Mouse (Mus musculus) cerebellum, adult 18-20 months (tissue): Measurements from ENCODE around the gene Fam214b.

Source experiments
- DNase-seq, 2 experiments: peaks; one replicate each; pipeline ENCODE4 v3.0.0; 2021

Gene Fam214b

DNA sequence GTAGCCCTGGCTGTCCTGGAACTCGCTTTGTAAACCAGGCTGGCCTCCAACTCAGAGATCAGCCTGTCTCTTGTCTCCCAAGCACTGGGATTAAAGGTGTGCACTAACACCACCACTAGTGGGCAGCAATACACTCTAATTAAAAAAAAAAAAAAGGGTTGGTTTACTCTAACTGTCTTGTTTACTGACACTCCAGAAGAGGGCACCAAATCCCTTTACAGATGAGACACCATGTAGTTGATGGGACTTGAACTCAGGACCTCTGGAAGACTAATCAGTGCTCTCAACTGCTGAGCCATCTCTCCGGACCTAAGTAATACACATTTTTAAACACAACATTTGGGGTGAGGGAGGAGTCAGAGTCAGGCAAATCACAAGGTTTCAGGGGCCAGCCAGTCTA, 40.3 kb downstream of the Fam214b start:
- DNase-seq = peak in 1 of 2 experiments; percentile 37

DNA sequence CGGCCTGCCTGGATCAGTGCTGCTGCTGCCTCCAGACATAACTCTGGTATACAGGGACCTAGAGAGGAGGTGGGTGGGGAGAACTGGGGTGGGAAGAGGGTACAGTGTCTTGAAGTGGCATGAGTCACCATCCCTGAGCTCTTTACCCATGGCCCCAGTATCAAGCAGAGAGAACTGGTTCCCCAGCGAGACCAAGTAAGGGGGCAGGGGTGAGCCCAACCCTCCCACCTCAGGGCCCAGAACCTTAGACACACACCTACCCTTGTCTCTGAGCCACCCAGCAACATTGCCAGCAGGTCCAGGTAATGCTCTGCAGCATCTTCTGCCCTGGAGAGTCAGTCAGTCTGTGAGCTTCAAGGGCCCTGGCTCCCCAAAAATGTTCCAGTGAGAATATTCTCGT, 41.1 kb downstream of the Fam214b start:
- no peak for DNase-seq

DNA sequence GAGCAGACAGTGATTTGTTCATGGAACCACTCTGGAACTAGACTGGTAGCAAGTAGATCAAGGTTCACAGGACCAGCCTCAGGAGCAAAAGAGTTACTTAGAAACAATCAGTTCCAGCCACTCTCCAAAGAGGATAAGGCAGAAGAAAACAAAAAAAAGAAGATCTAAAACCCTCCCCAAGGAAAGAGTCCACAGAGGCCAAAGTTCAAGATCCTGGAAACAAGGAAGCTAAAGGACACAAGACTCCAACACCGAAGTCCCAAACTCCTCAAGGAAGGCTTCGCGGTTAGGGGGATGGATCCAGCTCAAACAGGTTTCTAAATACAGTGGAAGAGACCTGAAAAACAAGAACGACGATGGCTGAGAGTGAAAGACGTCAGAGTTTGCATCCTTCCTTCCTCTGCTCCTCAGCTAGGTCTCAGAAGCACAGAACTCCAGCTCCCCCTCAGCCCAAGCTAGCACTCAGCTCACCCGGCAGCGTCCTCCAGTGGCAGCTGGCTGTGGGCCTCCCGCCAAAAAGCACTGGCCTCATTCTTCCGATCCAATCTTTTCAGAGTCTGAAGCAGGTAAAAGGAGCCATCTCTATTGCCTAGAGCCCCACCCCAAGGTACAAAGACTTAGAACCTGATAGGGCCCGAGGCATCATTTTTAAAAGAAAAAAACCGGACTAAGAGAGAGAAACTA, 43.1 kb downstream of the Fam214b start:
- no peak for DNase-seq

DNA sequence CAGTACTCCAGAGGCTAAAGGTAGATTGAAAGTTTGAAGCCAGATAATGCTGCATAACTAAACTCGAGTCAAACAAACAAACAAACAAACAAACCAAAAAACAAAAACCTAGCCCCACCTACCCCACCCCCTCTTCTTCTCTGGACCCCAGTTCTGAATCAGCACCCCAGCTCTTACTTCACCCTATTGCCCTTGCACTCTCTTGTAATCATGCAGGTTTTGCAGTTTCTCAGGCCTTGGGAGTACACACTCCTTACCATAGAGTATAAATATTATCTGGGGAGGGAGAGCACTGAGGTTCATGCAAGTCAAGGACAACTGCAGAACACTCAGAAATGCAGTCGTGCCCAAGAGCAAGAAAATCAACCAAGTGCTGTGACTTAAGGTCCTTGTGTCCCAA, 44.7 kb downstream of the Fam214b start:
- no peak for DNase-seq

DNA sequence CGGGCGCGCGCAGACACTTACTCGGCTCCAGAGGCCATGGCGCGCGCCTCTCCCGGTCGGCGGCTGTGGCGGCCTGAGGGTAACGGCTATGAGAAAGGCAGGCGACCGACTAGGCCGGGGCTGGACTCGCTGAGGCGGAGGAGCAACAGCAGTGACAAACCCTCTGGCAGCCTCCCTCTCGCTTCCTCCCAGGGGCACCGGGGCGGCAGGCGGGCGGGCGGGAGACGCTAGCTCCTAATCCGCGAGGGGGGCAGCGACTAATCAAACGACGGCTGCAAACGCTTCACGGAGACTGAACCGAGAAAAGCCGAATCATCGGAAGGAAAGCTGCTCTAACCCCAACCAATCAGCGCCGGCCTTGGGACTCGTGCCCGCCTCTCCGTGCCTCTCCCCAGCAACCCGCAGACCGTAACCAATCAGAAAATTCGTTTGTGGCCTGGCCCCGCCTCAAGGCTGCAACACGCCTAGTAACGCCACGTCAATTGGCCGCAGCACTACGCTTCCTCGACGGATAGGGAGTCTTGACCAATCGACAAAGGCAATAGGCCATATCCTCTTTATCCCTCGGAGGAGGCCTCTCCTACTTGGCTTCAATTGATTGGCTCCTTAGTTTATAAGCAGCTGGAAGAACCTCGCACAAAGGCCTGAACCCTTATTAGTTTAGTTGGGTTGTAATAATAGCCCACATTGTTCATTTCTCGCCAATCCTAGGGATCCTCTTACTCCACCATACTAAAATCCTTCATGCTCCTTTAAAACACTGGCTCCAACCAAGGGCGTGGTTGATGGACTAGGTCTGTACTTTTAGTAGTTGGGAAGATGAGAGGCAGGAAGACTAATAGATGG, 45.7 kb downstream of the Fam214b start, which contains the start of gene Vcp:
Gene Vcp (minus strand): TSS at position 367 of the 846 bp plus-strand sequence.
- peak; percentile 98 to 99 for DNase-seq

DNA sequence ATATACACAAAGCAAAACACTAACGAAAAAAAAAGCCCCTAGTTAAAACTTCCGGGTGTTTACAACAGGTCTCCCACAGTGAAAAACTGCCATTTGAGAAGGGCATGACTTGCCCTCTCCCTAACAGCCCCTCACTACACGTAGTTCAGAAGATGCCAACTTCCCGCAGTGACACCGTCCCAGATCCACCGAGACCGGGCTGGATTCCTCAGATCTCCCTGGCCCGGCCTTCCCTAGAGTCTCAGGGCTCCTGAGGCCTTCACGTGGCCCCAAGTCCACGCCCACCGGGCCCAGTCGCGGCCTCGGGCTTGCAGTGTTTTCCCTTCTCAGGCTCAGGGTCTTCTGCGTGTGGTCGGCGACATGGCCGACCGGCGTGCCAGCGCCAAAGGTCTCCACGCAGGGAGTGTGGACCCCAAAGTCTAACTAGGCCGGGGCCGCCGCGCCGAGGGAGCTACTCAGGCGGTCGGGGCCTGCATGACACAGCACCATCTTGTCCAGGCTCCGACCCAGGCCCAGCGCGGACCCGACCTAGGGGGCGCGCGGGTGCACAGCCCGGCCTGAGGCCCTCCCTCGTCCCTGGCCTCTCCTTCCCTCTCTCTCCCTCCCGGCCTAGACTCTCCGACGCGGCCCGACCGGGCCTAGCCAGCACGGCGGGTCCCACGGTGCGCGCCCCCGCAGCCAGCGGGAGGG, 46.4 kb downstream of the Fam214b start:
- DNase-seq = peak; percentile 68 to 78

DNA sequence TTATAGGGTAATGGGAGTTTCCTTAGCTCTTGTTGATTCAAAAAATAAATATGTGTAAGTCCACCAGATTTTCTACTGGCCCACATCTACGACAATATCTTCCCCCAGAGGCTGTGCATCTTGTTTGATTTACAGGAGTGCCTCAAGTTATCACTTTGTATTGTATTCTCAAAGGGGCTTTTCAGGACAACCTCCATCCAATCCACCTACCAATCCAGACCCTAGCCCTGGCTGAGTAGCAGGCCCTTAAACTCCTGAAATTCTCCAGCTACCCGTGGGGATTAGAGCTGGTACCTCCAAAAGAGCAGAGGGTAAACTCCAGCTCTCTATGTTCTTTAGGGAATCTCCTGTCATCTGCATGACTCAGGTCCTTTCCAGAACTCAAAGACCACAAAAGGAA, 48.0 kb downstream of the Fam214b start:
- DNase-seq = no peak

DNA sequence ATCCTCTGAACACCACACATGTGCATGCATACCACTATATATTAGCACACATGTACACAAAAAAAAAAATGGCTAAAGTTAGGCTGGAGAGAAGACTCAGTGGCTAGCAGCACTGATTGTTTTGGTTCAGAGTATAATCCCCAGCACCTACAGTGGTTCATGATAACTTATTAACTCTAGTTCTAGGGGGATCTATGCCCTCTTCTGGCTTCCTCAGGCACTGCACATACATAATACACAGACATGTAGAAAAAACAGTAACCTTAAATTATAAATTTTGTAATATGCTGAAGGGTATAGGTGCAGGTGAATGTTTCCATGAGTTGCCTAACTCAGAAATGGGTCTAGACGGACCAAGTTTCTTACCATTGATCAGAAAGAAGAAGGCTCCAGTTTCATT, 57.7 kb downstream of the Fam214b start:
- no peak for DNase-seq
